Mouse (Mus musculus) megakaryocyte, embryonic 14.5 days (primary cell): Measurements from ENCODE around the gene Psg19.

ENCODE experiments used
- FLI1 ChIP-seq: IDR thresholded peaks from 2 replicates; pipeline ENCODE4 v1.6.1; 2012; ENCODE audit warnings: low read length, inconsistent platforms, mixed read lengths
- GATA1 ChIP-seq: IDR thresholded peaks from 3 replicates; pipeline ENCODE4 v1.6.1; 2012; ENCODE audit warnings: mixed read lengths, low read length, inconsistent platforms, borderline replicate concordance

DNA sequence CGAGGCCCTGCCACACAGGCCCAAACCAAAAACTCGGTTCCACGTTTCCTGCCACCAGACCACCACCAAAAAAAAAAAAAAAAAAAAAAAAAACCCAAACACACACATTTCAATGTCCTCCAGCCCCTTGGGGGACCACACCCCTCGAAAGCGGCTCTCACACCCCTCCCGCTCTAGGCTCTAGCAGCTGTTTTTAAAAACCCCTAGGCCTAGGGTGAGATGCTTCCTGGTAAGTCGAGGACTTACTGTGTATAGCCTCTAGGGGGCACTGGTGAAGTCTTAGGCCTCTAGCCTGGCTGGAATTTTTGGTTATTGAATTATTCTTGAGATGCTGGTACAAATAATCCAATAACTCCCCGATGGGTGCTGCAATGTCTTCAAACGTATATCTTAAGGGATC is 30.3 kb upstream of the Psg19 start:
- TF ChIP-seq GATA1: no peak
- no peak for TF ChIP-seq FLI1
